Mouse (Mus musculus) hindbrain, embryonic 14.5 days (tissue): ENCODE data around the gene Zdhhc23. TPM values are rescaled to one million over a fixed set of nuclear protein-coding genes. Genes with fewer than 3 reads are reported as not detected.

Source experiments
- ATAC-seq: fragments of 200-750 bp; cut with Nextera tagmentation; 2 replicates; pipeline ENCODE4 v1.8.0; 2017; ENCODE audit warnings: moderate number of reproducible peaks, mild to moderate bottlenecking, moderate TSS enrichment, moderate library complexity; ENCODE audit not compliant: low FRiP score
- DNase-seq: peaks from one replicate; pipeline ENCODE4 v3.0.0-alpha.2; 2015; ENCODE audit warnings: low spot score
- H3K27ac ChIP-seq: fragments of 300-500 bp; sonication (generic); 2 replicates; pipeline ENCODE4 v1.5.1; 2014; ENCODE audit warnings: mild to moderate bottlenecking, moderate library complexity
- H3K27me3 ChIP-seq: fragments of 300-500 bp; sonication (generic); 2 replicates; pipeline ENCODE4 v1.6.1; 2014; ENCODE audit warnings: mild to moderate bottlenecking, low read length, mixed read lengths; ENCODE audit not compliant: control insufficient read depth, insufficient read depth
- H3K36me3 ChIP-seq: fragments of 300-500 bp; sonication (generic); replicated peaks from 2 replicates; pipeline ENCODE4 v1.6.1; 2014; ENCODE audit not compliant: control insufficient read depth, insufficient read depth
- H3K4me1 ChIP-seq: fragments of 300-500 bp; sonication (generic); replicated peaks from 2 replicates; pipeline ENCODE4 v1.6.1; 2014; ENCODE audit warnings: antibody characterized with exemption, low read length, mixed read lengths; ENCODE audit not compliant: control insufficient read depth, insufficient read depth
- H3K4me2 ChIP-seq: fragments of 300-500 bp; sonication (generic); replicated peaks from 2 replicates; pipeline ENCODE4 v1.6.1; 2014; ENCODE audit warnings: mild to moderate bottlenecking, moderate library complexity
- H3K4me3 ChIP-seq: fragments of 300-500 bp; sonication (generic); replicated peaks from 2 replicates; pipeline ENCODE4 v1.5.1; 2014; ENCODE audit warnings: mild to moderate bottlenecking, low read length
- H3K9ac ChIP-seq: fragments of 300-500 bp; sonication (generic); 2 replicates; pipeline ENCODE4 v1.6.1; 2014
- H3K9me3 ChIP-seq: fragments of 300-500 bp; sonication (generic); 2 replicates; pipeline ENCODE4 v1.6.1; 2016; ENCODE audit warnings: low read length; ENCODE audit not compliant: control insufficient read depth
- WGBS: fragments of 180-500 bp; shearing (Covaris S2); extraction: QIAGEN DNeasy Blood & Tissue Kit; methylation state at CpG from one replicate; pipeline ENCODE4 v1.1.7; 2014; 5-methylcytosine and 5-hydroxymethylcytosine counted together
- polyA plus RNA-seq: library from polyadenylated mRNA; unstranded; fragments of >200 nt; fragmentation: Nextera tagmentation; extraction: Ambion mirVana; gene quantifications from 2 replicates; pipeline ENCODE4 v1.2.1, GENCODE M21; 2014

Gene Zdhhc23
- polyA plus RNA-seq, 1 experiment from 2014 or later: 3.6 TPM

GRCm38 (mm10) chr16:44011010-44011409, 31.4 kb upstream of the Zdhhc23 start:
- no peak for DNase-seq
- H3K4me3 ChIP-seq: no peak overlapping the region
- no peaks in the 10 kb centered on the region for H3K27me3 ChIP-seq
- H3K9ac ChIP-seq: no peak overlapping the region
- no peaks in the 10 kb centered on the region for H3K4me1 ChIP-seq
- no peaks in the 10 kb centered on the region for H3K36me3 ChIP-seq
- no peaks in the 10 kb centered on the region for H3K9me3 ChIP-seq
- H3K27ac ChIP-seq: no peak overlapping the region
- ATAC-seq: no peak
- H3K4me2 ChIP-seq: no peak overlapping the region
- WGBS: 65% methylated on average over 5 of the region's 5 CpGs

- 67% methylated on average over 5 of the region's 5 CpGs for WGBS
- Histone ChIP-seq H3K4me1 (no peaks in the 10 kb centered on the region), H3K27me3 (no peaks in the 10 kb centered on the region), H3K9me3 (no peaks in the 10 kb centered on the region), H3K4me2 (no peak overlapping the region), H3K4me3 (no peak overlapping the region), H3K27ac (no peak overlapping the region), H3K9ac (no peak overlapping the region), H3K36me3 (no peaks in the 10 kb centered on the region)
- no peak for ATAC-seq
- DNase-seq: no peak
These were observed 22.5 kb upstream of the Zdhhc23 start for GRCm38 (mm10) chr16:44002086-44002485.

GRCm38 (mm10) chr16:43999541-43999940, 19.9 kb upstream of the Zdhhc23 start:
- Histone ChIP-seq H3K4me1 (no peaks in the 10 kb centered on the region), H3K9ac (no peak overlapping the region), H3K4me2 (no peak overlapping the region), H3K36me3 (no peaks in the 10 kb centered on the region), H3K27ac (no peak overlapping the region), H3K27me3 (no peaks in the 10 kb centered on the region), H3K9me3 (no peaks in the 10 kb centered on the region), H3K4me3 (no peak overlapping the region)
- DNase-seq (no peak), ATAC-seq (no peak)
- 84% methylated on average over 5 of the region's 5 CpGs for WGBS

- Histone ChIP-seq H3K4me1 (no peaks in the 10 kb centered on the region), H3K27me3 (no peaks in the 10 kb centered on the region), H3K4me3 (no peak overlapping the region), H3K9ac (no peak overlapping the region), H3K36me3 (no peaks in the 10 kb centered on the region), H3K27ac (no peak overlapping the region), H3K9me3 (no peaks in the 10 kb centered on the region), H3K4me2 (no peak overlapping the region)
- ATAC-seq: no peak
- WGBS: 83% methylated on average over 8 of the region's 8 CpGs
- DNase-seq: no peak
These were observed 19.5 kb upstream of the Zdhhc23 start for GRCm38 (mm10) chr16:43999111-43999510.

- Histone ChIP-seq H3K4me2 (no peak overlapping the region), H3K9ac (no peak overlapping the region), H3K4me1 (no peaks in the 10 kb centered on the region), H3K27ac (no peak overlapping the region), H3K27me3 (no peaks in the 10 kb centered on the region), H3K9me3 (no peaks in the 10 kb centered on the region), H3K36me3 (no peaks in the 10 kb centered on the region), H3K4me3 (no peak overlapping the region)
- WGBS: 82% methylated on average over 3 of the region's 3 CpGs
- DNase-seq (no peak), ATAC-seq (no peak)
These were observed 15.0 kb upstream of the Zdhhc23 start for GRCm38 (mm10) chr16:43994623-43995022.

GRCm38 (mm10) chr16:43986299-43986698, 6.7 kb upstream of the Zdhhc23 start:
- 95% methylated on average over 4 of the region's 4 CpGs for WGBS
- ATAC-seq: no peak
- H3K27me3 ChIP-seq: 0 out of 2 replicates have a peak, but pooled peaks cover 2% of the 10 kb centered on the region

GRCm38 (mm10) chr16:43980110-43980609, 569 bp upstream of the Zdhhc23 start:
- DNase-seq (no peak), ATAC-seq (no peak; the same call in 1 of the 2 replicates)

More at GRCm38 (mm10) chr16:43986299-43986698, 6.7 kb upstream of the Zdhhc23 start:
- Histone ChIP-seq H3K4me3 (no peak overlapping the region), H3K9ac (no peak overlapping the region), H3K27ac (no peak overlapping the region), H3K36me3 (no peaks in the 10 kb centered on the region), H3K4me2 (no peak overlapping the region), H3K9me3 (no peaks in the 10 kb centered on the region), H3K4me1 (no peaks in the 10 kb centered on the region; the same call in 1 of the 2 replicates)
- no peak for DNase-seq

GRCm38 (mm10) chr16:43979010-43979327, 622 bp downstream of the Zdhhc23 start:
- peaks cover 5% of the 10 kb centered on the region for H3K4me1 ChIP-seq
- H3K27me3 ChIP-seq: peaks cover 20% of the 10 kb centered on the region
- H3K27ac ChIP-seq: no peak overlapping the region
- no peaks in the 10 kb centered on the region for H3K36me3 ChIP-seq
- no peaks in the 10 kb centered on the region for H3K9me3 ChIP-seq
- peak overlapping the region; percentile 83 for H3K4me3 ChIP-seq
- no peak for ATAC-seq
- no peak for DNase-seq
- peak overlapping the region; percentile 99 for H3K4me2 ChIP-seq
- peak overlapping the region; percentile 71 for H3K9ac ChIP-seq
- WGBS: 10% methylated on average over 7 of the region's 7 CpGs

More at GRCm38 (mm10) chr16:43980110-43980609, 569 bp upstream of the Zdhhc23 start:
- Histone ChIP-seq H3K9ac (peak overlapping the region; percentile 71), H3K27me3 (peaks cover 20% of the 10 kb centered on the region), H3K9me3 (no peaks in the 10 kb centered on the region), H3K27ac (no peak overlapping the region), H3K4me3 (peak overlapping the region; percentile 83), H3K4me1 (peaks cover 5% of the 10 kb centered on the region), H3K36me3 (no peaks in the 10 kb centered on the region), H3K4me2 (peak overlapping the region; percentile 99)
- WGBS: 34% methylated on average over 9 of the region's 9 CpGs

GRCm38 (mm10) chr16:43973606-43974220, 5.9 kb downstream of the Zdhhc23 start:
- DNase-seq (no peak), ATAC-seq (no peak)
- Histone ChIP-seq H3K4me2 (no peak overlapping the region), H3K27ac (no peak overlapping the region), H3K9me3 (no peaks in the 10 kb centered on the region), H3K27me3 (peaks cover 8% of the 10 kb centered on the region; the same call in 1 of the 2 replicates), H3K4me3 (no peak overlapping the region), H3K4me1 (no peaks in the 10 kb centered on the region), H3K9ac (no peak overlapping the region), H3K36me3 (no peaks in the 10 kb centered on the region)
- 83% methylated on average over 22 of the region's 22 CpGs for WGBS
